Mouse (Mus musculus) midbrain, embryonic 10.5 days (tissue): ENCODE measurements at regions not wholly inside any gene's neighbourhood (a gene's known extent, or its start where the extent isn't known, plus 50 kb on each side); places are given as distances from the start of the nearest gene placed in this dataset.
A peak's percentile ranks its signal among the peaks of the same experiment; 100 is the strongest.

ENCODE experiments used
- DNase-seq: peaks from one replicate; pipeline ENCODE4 v3.0.0-alpha.2; 2017; ENCODE audit warnings: low spot score
- H3K27ac ChIP-seq: fragments of 300-500 bp; sonication (generic); replicated peaks from 2 replicates; pipeline ENCODE4 v1.5.1; 2016; ENCODE audit warnings: mild to moderate bottlenecking
- H3K27me3 ChIP-seq: fragments of 300-500 bp; sonication (generic); 2 replicates; pipeline ENCODE4 v1.6.1; 2016; ENCODE audit warnings: low read depth, mild to moderate bottlenecking; ENCODE audit not compliant: poor library complexity, severe bottlenecking
- H3K36me3 ChIP-seq: fragments of 300-500 bp; sonication (generic); 2 replicates; pipeline ENCODE4 v1.6.1; 2016; ENCODE audit warnings: mild to moderate bottlenecking, moderate library complexity
- H3K4me1 ChIP-seq: fragments of 300-500 bp; sonication (generic); 2 replicates; pipeline ENCODE4 v1.6.1; 2016
- H3K4me3 ChIP-seq: fragments of 300-500 bp; sonication (generic); 2 replicates; pipeline ENCODE4 v1.5.1; 2016; ENCODE audit warnings: mild to moderate bottlenecking, moderate library complexity
- H3K9me3 ChIP-seq: fragments of 300-500 bp; sonication (generic); replicated peaks from 2 replicates; pipeline ENCODE4 v1.6.1; 2016; ENCODE audit warnings: mild to moderate bottlenecking
- WGBS: fragments of 180-500 bp; shearing (Covaris S2); methylation state at CpG from one replicate; pipeline ENCODE4 v1.1.7; 2016; 5-methylcytosine and 5-hydroxymethylcytosine counted together

DNA sequence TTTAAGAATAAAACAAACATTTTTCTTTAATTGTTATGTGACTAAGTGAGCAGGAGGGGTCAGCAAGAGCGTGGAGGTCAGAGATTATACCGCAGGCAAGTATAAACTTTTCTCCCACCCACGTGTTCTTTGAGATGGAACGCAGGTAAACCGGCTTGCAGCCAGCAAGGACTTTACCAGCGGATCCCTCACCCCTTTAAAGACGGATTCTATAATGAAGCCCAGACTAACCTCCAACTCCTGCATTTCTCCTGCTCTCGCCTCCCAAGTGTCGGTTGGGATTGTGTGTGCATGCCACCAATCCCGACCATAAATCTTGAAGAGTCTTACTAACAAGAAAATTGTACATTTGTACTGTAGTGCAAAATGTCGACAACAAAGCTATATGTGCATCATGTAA lies 74.4 kb upstream of the Chd2 start:
- H3K4me3 ChIP-seq: peak overlapping the region; percentile 75; the same call in 1 of the 2 replicates
- 36% methylated on average over 11 of the region's 11 CpGs for WGBS
- no peaks in the 10 kb centered on the region for H3K36me3 ChIP-seq
- no peaks in the 10 kb centered on the region for H3K9me3 ChIP-seq
- H3K4me1 ChIP-seq: peaks cover 41% of the 10 kb centered on the region
- DNase-seq: no peak
- no peaks in the 10 kb centered on the region for H3K27me3 ChIP-seq
- peak overlapping the region; percentile 100 for H3K27ac ChIP-seq

DNA sequence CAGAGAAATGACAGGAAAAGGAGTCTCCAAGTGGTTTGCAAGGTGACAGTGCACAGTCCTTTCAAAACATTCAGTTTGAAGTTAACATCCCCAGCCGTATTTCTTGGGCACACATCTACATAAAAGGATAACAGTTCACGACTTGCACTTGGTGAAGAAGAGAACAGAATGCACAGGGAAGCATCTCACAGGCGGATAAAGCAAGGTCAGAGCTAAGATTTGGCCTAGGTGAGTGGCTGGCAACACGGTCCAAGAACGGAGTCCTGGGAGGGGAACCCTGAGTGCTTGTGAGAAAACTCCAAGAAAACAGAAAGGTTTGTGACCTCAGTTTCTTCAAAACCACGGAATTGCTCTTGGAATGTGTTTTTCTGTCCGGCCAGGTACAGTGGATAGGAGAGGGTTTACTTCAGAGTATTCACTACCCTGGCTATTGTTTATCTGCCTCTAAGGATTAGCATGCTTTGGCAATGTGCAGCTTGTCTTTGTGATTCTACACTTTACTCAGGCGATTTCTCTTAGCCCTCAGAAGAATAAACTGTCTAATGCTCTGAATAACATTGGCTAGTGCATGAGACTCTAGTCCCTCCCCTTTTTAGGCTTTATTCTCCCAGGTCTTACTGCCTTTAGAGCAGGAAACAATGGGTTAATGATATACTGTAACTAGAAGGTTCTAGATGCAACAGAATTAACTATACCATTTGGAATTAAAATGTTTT lies 73.4 kb upstream of the Chd2 start:
- Histone ChIP-seq H3K27ac (peak overlapping the region; percentile 100), H3K4me1 (peaks cover 41% of the 10 kb centered on the region), H3K4me3 (no peak overlapping the region), H3K36me3 (no peaks in the 10 kb centered on the region), H3K9me3 (no peaks in the 10 kb centered on the region), H3K27me3 (no peaks in the 10 kb centered on the region)
- no peak for DNase-seq
- 73% methylated on average over 8 of the region's 8 CpGs for WGBS

DNA sequence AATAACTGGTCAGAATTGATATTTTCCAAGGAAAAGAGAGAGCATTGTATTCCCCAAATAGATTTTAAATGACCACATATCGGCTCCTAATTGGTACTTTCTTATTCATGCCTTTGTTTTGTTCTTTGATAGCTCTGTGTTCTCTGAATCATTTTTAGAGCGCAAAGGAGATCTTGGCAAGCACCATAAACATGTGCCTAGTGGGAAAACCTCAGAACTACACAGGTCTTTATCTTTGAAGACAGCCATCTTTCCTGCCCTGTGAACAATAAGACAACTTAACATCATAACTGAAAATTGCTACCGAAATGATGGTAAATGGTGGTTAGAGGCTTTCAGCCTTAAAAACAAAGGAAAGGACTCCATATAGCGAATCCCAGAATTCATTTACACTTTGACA lies 72.7 kb upstream of the Chd2 start:
- Histone ChIP-seq H3K27ac (peak overlapping the region; percentile 100), H3K36me3 (no peaks in the 10 kb centered on the region), H3K9me3 (no peaks in the 10 kb centered on the region), H3K27me3 (no peaks in the 10 kb centered on the region), H3K4me3 (no peak overlapping the region), H3K4me1 (peaks cover 41% of the 10 kb centered on the region)
- no peak for DNase-seq
- WGBS: 92% methylated on average over 4 of the region's 4 CpGs

DNA sequence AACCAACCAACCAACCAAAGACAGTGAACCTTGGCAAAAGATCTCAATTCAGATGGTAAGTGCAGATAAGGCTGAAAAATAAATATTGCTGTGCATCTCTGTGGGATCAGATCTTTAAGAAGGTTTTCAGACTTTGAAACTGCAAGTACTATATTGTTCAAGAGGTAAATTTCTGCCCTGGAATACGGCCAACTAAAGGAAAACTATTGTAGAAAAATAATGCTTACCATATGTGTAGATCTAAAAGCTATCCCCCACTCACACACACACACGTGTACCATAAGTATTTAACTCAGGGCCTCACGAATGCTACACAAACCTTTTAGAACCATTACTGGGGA lies 71.1 kb upstream of the Chd2 start:
- no peak overlapping the region for H3K4me3 ChIP-seq
- no peak overlapping the region for H3K27ac ChIP-seq

DNA sequence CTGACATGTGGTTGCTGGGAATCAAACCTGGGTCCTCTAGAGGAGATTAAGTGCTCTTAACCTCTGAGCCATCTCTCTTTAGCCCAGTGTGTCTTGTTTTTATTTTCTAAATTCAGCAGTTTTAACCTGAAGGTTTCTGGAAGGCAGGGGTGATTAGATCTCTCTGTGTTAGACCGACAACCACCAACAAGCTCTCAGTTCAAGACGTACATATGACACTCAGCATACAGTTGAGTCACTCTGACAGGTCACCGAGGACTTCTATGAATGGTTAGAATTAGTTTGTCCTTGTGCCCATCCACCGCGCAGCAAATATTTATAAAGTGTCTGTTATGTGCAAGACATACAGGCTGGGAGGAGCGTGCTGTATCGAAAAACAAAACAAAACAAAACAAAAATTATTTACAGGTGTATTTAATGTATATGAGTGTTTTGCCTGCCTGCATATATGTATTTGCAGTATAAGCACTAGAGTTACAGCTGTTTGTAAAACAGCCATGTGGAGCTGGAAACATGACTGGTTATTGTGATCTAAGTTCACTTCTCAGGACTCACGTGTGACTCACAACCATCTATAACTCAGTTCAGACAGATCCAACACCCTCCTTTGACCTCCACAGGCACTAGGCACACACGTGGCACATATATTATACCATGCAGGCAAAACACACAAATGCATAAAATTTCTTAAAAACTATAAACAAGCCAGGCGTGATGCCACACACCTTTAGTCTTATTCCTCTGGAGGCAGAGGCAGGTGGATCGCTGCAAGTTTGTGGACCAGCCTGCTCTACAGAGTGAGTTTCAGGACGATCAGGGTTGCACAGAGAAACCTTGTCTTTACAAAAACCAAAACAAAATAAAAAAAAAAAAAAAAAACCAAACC lies 70.5 kb upstream of the Chd2 start:
- no peaks in the 10 kb centered on the region for H3K9me3 ChIP-seq
- H3K36me3 ChIP-seq: no peaks in the 10 kb centered on the region
- peaks cover 44% of the 10 kb centered on the region for H3K4me1 ChIP-seq
- H3K4me3 ChIP-seq: no peak overlapping the region
- 91% methylated on average over 12 of the region's 12 CpGs for WGBS
- H3K27me3 ChIP-seq: no peaks in the 10 kb centered on the region
- H3K27ac ChIP-seq: no peak overlapping the region
- DNase-seq: no peak

More for the DNA sequence above, 71.1 kb upstream of the Chd2 start:
- H3K4me1 ChIP-seq: peaks cover 42% of the 10 kb centered on the region
- no peaks in the 10 kb centered on the region for H3K27me3 ChIP-seq
- WGBS: 78% methylated on average over 3 of the region's 3 CpGs
- no peaks in the 10 kb centered on the region for H3K9me3 ChIP-seq
- DNase-seq: no peak
- no peaks in the 10 kb centered on the region for H3K36me3 ChIP-seq

DNA sequence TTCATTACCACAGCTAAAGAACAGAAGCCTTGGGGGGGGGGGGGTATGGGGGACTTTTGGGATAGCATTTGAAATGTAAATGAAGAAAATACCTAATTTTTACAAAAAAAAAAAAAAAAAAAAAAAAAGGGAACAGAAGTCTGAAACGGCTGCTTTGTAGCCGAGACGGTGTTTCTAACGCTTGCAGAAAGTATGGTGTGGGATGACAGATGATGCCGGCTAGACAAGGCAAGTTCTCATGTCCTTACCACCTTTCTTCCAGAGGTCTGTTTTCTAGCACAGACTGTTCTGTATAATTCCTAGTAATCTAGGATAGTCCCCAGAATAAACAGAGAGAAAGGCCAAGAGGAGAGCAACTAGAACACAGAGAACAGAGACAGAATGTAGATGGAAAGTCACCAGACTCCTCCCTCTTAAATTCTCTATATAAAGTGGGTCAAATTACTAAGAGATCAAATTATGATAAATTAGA lies 67.2 kb upstream of the Chd2 start:
- H3K27ac ChIP-seq: peak overlapping the region; percentile 89; the same call in 1 of the 2 replicates
- H3K4me1 ChIP-seq: peaks cover 34% of the 10 kb centered on the region
- H3K36me3 ChIP-seq: no peaks in the 10 kb centered on the region
- 78% methylated on average over 5 of the region's 5 CpGs for WGBS
- H3K9me3 ChIP-seq: no peaks in the 10 kb centered on the region
- no peaks in the 10 kb centered on the region for H3K27me3 ChIP-seq
- DNase-seq: no peak
- no peak overlapping the region for H3K4me3 ChIP-seq

DNA sequence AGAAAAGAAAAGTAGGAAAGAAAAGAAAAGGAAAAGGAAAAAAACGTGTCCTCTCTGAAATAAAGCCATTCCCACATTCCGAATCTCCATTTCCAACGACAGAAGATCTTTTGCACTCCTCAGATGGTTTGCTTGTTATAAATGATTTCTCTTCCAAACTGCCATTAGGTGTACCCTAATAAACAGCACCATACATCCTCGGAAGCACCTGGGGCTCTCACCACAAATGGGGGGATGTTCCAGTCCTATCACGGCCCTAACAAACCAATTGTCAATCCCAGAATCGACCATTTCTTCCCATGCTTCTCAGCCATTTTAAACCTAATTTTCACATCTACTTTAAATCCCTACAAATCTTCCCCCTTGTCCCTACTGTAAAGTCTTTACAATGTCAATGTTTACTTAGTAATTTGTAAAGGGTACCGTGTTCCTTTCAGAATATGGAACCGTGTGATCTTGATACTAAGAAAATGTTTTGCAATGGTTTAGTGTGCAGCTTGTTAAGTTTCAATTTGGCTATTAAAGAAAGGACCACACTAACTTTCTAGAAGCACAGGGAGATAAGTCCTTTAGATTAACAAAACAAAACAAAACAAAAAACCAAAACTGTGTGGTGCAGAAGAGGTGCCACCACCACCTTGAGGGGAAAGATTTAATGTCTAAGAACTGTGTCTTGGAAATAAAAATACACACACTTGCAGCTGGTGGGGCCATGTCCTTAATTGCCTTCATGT lies 66.6 kb upstream of the Chd2 start:
- no peaks in the 10 kb centered on the region for H3K36me3 ChIP-seq
- 41% methylated on average over 8 of the region's 8 CpGs for WGBS
- DNase-seq: no peak
- H3K27ac ChIP-seq: peak overlapping the region; percentile 89
- H3K4me3 ChIP-seq: peak overlapping the region; percentile 50; the same call in 1 of the 2 replicates
- H3K9me3 ChIP-seq: no peaks in the 10 kb centered on the region
- peaks cover 34% of the 10 kb centered on the region for H3K4me1 ChIP-seq
- no peaks in the 10 kb centered on the region for H3K27me3 ChIP-seq

DNA sequence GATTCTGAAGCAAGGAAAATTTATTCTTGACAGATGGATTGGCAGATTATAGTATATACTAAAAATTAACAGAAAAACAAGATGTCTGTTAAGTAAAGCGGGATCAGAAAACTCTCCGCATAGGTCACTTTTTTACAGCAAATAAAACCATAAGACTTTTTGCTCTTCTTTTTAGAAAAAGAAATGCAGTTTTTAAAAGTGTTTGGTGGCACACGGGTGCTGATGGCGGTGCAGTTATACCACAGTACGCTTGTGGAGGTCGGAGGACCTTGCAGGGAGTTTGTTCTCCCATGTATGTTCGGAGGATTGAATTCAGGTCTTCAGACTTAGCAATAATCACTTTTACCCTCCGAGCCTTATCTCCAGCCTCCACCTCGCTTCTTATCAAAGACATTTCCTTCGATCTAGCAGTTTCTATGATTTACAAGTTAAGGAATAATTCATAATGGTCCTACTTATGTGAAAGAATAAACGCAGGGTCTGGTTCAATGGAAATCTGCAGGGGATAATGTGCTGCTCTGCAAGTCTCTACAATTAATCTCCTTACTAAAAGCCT lies 65.9 kb upstream of the Chd2 start:
- 15% methylated on average over 11 of the region's 11 CpGs for WGBS
- no peak for DNase-seq

DNA sequence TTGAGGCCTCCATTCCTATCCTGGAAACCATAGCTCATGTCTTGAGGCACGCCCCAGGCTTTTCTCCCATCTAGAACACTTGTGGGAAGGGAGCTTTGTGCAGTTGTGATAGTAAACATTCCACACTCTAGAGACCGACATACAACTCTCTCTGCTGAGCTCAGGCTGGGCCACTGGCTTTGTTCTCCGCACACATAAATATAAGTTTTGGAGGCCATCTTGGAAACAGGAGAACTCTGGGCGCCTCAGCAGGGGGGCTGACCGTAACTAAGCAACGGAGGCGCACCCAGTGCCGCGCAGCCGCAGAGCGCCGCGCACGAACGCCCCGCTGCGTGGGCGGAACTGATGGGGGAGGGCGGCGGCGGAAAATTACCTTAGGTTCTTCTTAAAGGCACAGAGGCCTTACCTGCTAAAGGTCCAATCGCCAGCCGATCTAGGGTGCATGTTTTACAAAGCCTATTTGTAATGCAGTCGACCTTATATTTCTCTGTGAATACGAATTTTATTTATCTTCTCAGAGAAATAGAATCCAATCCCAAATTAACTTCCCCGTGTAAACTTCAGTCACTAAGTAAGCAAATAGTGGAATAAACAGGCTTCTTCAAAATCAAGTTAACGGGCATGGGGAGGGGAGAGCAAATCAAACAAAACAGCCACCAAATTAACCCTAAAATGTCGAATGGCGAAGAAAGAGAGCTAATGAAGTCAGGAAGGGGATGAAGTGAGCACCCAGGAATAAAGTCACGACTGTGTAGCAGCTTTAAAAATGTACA lies 65.2 kb upstream of the Chd2 start:
- H3K4me3 ChIP-seq: peak overlapping the region; percentile 50
- peaks cover 34% of the 10 kb centered on the region for H3K4me1 ChIP-seq
- WGBS: 3% methylated on average over 30 of the region's 30 CpGs
- H3K27me3 ChIP-seq: no peaks in the 10 kb centered on the region
- H3K27ac ChIP-seq: peak overlapping the region; percentile 89
- H3K36me3 ChIP-seq: no peaks in the 10 kb centered on the region
- peak; percentile 91 for DNase-seq
- H3K9me3 ChIP-seq: no peaks in the 10 kb centered on the region

More for the DNA sequence above, 65.9 kb upstream of the Chd2 start:
- H3K27ac ChIP-seq: peak overlapping the region; percentile 89
- H3K36me3 ChIP-seq: no peaks in the 10 kb centered on the region
- no peaks in the 10 kb centered on the region for H3K27me3 ChIP-seq
- no peaks in the 10 kb centered on the region for H3K9me3 ChIP-seq
- peaks cover 34% of the 10 kb centered on the region for H3K4me1 ChIP-seq
- peak overlapping the region; percentile 50 for H3K4me3 ChIP-seq

DNA sequence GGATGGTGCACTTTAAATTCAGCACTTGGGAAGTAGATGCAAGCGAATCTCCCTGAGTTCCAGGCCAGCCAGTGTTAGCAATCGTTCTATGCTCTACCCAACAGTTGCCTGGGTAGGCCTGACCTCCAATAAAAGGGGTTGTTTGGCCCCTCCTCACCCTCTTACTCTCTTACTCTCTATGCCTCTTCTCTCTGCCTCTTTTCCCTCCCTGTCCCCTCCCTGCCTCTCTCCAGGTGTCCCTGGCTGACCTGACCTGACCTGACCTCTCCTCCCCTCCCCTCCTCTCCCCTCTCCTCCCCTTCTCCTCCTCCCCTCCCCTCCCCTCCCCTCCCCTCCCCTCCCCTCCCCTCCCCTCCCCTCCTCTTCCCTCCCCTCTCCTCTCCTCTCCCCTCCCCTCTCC lies 63.0 kb upstream of the Chd2 start:
- no peak overlapping the region for H3K27ac ChIP-seq
- no peaks in the 10 kb centered on the region for H3K27me3 ChIP-seq
- DNase-seq: no peak
- H3K4me3 ChIP-seq: no peak overlapping the region
- peaks cover 34% of the 10 kb centered on the region for H3K4me1 ChIP-seq
- no peaks in the 10 kb centered on the region for H3K36me3 ChIP-seq
- H3K9me3 ChIP-seq: peaks cover 8% of the 10 kb centered on the region; the same call in 1 of the 2 replicates
- 64% methylated on average over 2 of the region's 2 CpGs for whole genome bisulfite sequencing

DNA sequence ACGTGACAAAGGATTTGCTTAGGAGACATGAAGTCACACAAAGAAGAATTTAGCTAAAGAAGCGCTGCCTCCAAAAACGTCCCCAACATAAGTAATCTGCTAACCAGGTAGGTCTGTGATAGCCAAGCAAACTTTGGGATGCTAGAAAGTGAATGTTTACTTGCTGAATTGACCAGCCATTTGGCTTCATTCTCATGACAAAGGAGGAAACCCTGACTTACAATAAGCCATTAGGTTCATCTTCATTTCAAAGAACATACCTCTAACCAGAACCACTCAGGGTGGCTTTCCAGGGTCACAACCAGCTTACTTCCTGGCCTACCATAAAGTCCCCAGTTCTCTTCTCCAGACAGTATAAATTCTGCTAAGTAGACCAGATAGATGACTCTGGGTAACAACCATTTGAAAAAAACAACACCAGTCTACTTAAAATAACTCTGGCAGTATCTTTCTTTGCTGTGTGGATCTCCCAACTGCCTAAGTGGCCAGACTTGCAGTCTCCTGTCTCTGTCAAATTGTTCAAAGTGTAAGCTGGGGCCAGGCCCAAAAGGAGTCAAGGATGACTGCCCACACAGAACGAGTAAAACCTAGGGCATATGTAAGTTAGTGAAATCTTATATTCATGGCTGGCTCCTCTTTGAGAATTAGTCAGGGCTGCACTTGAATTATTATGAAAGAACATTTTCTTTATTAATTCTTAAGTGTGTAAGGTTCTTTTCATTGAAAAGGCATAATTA lies 61.4 kb upstream of the Chd2 start:
- no peak overlapping the region for H3K4me3 ChIP-seq
- 54% methylated on average over 4 of the region's 4 CpGs for WGBS

More for the DNA sequence above, 61.4 kb upstream of the Chd2 start:
- Histone ChIP-seq H3K9me3 (peaks cover 9% of the 10 kb centered on the region; the same call in 1 of the 2 replicates), H3K4me1 (peaks cover 26% of the 10 kb centered on the region), H3K27ac (no peak overlapping the region), H3K27me3 (no peaks in the 10 kb centered on the region), H3K36me3 (no peaks in the 10 kb centered on the region)
- no peak for DNase-seq
